Mouse (Mus musculus) effector memory CD4-positive, alpha-beta T cell, adult 5 months (primary cell): ENCODE measurements around the gene Rnd2. TPM values are rescaled to one million over a fixed set of nuclear protein-coding genes. Genes with fewer than 3 reads are reported as not detected.

ENCODE experiments used
- polyA plus RNA-seq: library from polyadenylated mRNA; unstranded; fragments of 100-300 nt; shearing (Covaris generic); gene quantifications from one replicate; pipeline ENCODE4 v1.2.1, GENCODE M21; 2017

The Rnd2 gene
- 0.36 TPM for polyA plus RNA-seq

GRCm38 (mm10) chr11:101464211-101465100 is at the start of gene Rnd2:
Gene Rnd2 (plus strand): TSS chr11:101464999.

GRCm38 (mm10) chr11:101417101-101417855 is 47.5 kb upstream of the Rnd2 start, which contains the start of gene Aarsd1:
Gene Aarsd1 (minus strand): TSS chr11:101417615.

GRCm38 (mm10) chr11:101424105-101424851 is 40.5 kb upstream of the Rnd2 start, which contains the start of gene Gm27029:
Gene Gm27029 (minus strand): TSS chr11:101424796.

GRCm38 (mm10) chr11:101424925-101425813 is 39.6 kb upstream of the Rnd2 start, which contains the start of the genes Rundc1 and Ptges3l:
Gene Rundc1 (plus strand): TSS chr11:101425085.
Gene Ptges3l (minus strand): TSS chr11:101425333.

GRCm38 (mm10) chr11:101442127-101442693 is 22.6 kb upstream of the Rnd2 start, which contains the start of gene Rpl27:
Gene Rpl27 (plus strand): TSS chr11:101442298.

GRCm38 (mm10) chr11:101448274-101448746 is 16.5 kb upstream of the Rnd2 start, which contains the start of gene Ifi35:
Gene Ifi35 (plus strand): TSS chr11:101448407.

GRCm38 (mm10) chr11:101465869-101466551 is 1.2 kb downstream of the Rnd2 start, which contains the start of gene Vat1:
Gene Vat1 (minus strand): TSS chr11:101466230.

Other genes starting within 250 kb of the Rnd2 start
- gene Ezh1, start 238.5 kb upstream of the Rnd2 start, polyA plus RNA-seq: 82.5 TPM
- not detected for gene Ramp2, start 219.0 kb upstream of the Rnd2 start, polyA plus RNA-seq
- gene Vps25, start 211.3 kb upstream of the Rnd2 start, polyA plus RNA-seq: 78.1 TPM
- gene Wnk4, start 204.4 kb upstream of the Rnd2 start, polyA plus RNA-seq: 0.62 TPM
- not detected for gene Cntd1, start 186.0 kb upstream of the Rnd2 start, polyA plus RNA-seq
- gene Coa3, start 185.9 kb upstream of the Rnd2 start, polyA plus RNA-seq: 41.6 TPM
- 194 TPM for gene Becn1, start 162.7 kb upstream of the Rnd2 start, polyA plus RNA-seq
- gene Psme3, start 148.8 kb upstream of the Rnd2 start, polyA plus RNA-seq: 157 TPM
- gene Aoc2, start 139.9 kb upstream of the Rnd2 start, polyA plus RNA-seq: 3.6 TPM
- not detected for gene Aoc3, start 134.4 kb upstream of the Rnd2 start, polyA plus RNA-seq
- gene G6pc, start 97.4 kb upstream of the Rnd2 start, polyA plus RNA-seq: not detected
- gene Aarsd1, start 47.4 kb upstream of the Rnd2 start, polyA plus RNA-seq: 28.2 TPM
- gene Gm27029, start 40.2 kb upstream of the Rnd2 start, polyA plus RNA-seq: 1.2 TPM
- gene Rundc1, start 39.9 kb upstream of the Rnd2 start, polyA plus RNA-seq: 29.7 TPM
- 4.1 TPM for gene Ptges3l, start 39.7 kb upstream of the Rnd2 start, polyA plus RNA-seq
- gene Rpl27, start 22.7 kb upstream of the Rnd2 start, polyA plus RNA-seq: 282 TPM
- gene Ifi35, start 16.6 kb upstream of the Rnd2 start, polyA plus RNA-seq: 106 TPM
- 0.80 TPM for gene Vat1, start 1.2 kb downstream of the Rnd2 start, polyA plus RNA-seq
- 2.3 TPM for gene Brca1, start 87.0 kb downstream of the Rnd2 start, polyA plus RNA-seq
- gene Nbr1, start 87.2 kb downstream of the Rnd2 start, polyA plus RNA-seq: 134 TPM
- gene Tmem106a, start 117.2 kb downstream of the Rnd2 start, polyA plus RNA-seq: 9.4 TPM
- not detected for gene Gm11634, start 134.3 kb downstream of the Rnd2 start, polyA plus RNA-seq
- 41.2 TPM for gene Rdm1, start 162.2 kb downstream of the Rnd2 start, polyA plus RNA-seq
- 4.8 TPM for gene Arl4d, start 200.5 kb downstream of the Rnd2 start, polyA plus RNA-seq